Mouse (Mus musculus): ENCODE data around the gene Tpsb2.

Gene Tpsb2

DNA sequence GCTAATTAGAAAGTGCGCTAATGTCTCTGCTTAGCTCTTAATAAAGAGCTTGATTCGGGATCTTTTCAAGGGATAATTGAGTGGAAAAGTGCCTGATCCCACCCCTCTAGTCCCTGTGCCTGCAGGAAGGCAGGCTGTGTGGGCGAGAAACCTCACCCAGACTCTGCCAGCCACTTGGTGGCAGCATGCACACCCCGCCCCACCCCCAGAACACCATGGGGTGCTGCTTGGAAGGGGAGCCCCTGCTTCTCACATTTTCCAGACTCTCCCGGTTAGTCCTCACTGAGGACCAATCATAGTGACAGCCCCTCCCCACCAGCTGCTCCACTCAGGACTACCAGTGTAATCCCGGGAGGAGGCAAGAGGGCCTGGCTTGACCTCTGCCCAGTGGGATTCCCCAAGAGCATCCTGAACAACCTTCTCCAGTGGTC, 39.9 kb downstream of the Tpsb2 start:
- DNase-seq (ENCODE audit: low read depth, low spot score) = no peak

DNA sequence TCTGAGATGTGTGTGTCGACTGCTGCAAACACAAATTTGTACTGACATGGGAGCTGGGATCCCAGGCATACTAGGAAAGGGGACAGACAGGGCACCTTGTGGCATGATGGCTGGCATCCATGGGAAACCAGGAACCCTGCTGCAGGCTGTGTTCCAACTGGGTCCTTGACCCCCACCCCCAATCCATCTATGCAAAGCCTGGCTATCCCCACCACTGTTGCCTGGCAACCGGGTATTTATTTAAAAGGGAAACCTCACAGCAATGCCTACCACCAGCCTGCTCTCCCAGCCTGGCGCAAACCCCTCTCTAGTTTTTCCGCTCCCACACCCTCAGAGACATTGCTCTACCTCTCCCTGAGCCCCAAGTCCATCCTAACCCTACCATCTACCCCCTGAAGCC, 41.2 kb downstream of the Tpsb2 start:
- DNase-seq (ENCODE audit: low read depth, low spot score) = no peak

DNA sequence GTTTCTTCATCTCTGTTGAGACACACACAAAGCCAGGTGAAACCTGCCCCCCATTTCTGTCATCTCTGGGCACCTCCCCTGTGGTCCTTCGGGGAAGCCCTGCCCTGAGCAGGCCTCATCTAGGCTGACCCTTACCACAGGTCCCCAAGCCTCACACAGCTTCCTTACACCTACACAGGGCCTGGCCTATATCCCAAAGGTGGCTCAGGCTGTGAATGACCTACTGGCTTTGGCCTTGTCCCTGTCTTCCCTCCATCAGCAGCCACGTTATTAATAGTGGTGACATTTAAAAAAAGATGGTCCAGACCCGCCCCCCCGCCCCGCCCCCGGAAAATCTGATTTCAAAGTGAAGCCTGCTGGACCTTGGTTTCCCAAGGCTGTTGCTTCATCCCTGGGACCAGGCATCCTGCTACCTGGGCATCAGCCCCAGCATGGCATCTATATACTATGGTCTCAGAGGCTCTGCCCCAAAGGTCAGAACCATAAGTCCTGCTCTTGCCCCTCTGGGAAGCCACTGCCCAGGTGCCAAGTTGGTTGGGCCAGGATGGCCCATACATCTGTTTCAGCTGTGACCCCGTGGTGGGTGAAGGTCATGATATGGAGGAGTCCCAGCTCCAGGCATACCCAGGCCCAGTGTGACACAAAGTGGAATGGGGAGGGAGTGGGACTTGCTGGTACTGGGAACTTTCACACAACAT, 42.3 kb downstream of the Tpsb2 start:
- no peak for DNase-seq (ENCODE audit: low read depth, low spot score)

DNA sequence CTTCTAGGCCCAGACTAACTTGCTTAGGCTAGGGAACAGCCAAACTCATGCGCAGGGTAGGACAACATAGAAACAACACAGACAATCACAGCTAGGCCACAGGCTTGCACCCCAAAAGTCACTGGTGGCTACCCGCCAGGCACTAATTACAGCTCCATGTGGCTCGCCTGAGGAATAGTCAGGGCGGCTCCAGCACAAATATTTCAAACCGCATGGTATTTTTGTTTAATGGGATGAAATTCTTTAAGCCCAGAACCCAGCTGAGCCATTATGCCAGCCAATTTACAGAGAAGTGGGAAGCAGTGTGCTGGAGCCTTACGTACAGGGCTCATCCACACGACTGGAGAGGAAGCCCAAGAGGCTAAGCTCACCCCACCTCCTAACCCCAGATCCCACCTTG, 43.5 kb downstream of the Tpsb2 start:
- no peak for DNase-seq (ENCODE audit: low read depth, low spot score)

DNA sequence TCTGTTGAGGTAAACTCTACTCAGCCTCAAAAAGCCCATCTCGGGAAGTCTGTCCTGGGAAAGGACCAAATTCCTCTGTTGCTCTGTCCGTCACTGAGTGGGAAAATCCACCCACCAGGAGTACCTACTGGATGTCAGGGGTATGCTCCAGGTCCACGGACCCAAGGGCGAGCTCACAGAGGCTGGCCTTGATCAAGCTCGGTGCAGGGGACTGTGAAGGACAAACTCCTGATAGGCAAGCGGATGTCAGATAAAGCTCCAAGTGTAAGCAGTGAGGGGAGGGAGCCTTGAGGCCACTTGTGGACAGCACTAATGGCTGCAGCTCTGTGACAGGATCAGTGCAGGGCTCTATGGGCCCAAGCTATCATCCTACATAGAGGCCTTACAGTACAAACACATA, 44.1 kb downstream of the Tpsb2 start:
- no peak for DNase-seq (ENCODE audit: low read depth, low spot score)

DNA sequence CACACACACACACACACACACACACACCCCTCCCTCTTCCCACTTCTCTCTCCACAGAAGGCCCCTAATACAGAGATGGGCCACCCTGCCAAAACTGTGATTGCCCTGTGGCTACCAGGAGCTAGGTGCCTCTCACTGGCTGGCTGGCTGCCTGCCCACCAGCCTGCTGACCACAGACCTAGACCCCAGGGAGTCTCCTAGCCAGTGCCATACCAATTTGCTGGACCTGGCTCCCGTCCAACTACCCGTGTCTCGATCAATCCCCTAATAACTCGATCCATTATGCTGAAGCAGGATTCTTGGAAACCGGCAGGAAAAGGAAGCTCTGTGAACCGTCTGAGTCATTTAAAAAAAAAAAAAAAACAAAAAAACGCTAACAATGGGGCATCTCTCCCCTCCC, 44.7 kb downstream of the Tpsb2 start:
- no peak for DNase-seq (ENCODE audit: low read depth, low spot score)

DNA sequence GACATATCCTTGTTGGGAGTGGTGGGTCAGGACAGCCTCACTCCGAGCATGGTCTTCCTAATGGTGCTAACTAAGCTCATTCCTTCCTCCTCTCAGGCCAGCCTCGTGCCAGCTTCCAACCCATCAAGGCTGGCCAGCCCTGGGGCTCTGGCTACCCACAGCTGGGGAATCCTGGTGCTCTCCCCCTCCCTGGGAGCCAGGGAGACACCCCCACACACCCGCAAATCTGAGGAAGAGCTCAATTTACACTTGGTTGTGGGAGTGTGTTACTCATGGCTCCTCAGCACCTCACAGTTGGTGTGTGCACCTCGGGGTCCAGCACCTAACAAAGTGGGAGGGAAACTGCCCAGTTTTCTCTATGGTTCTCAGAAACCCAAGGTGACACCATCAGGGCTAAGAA, 45.1 kb downstream of the Tpsb2 start:
- no peak for DNase-seq (ENCODE audit: low read depth, low spot score)

DNA sequence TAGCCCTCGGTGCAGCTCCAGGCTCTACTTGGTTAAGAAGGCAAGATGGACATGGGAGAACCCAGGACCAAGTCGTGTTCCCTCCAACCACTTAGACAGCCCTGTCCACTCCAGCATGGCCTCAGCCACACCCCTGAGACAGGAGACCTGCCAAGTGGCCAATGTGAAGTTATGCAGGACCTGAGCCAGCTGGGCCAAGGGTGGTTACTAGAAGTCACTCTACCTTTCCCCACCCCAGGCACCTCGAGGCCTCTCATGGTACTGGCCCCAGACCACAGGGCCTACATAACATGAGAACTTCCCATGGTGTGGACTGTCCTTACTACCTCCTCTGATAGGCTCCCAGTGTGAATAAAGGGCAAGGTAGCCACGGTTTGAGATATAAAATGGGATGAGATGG, 48.1 kb downstream of the Tpsb2 start:
- DNase-seq (ENCODE audit: low read depth, low spot score) = no peak

DNA sequence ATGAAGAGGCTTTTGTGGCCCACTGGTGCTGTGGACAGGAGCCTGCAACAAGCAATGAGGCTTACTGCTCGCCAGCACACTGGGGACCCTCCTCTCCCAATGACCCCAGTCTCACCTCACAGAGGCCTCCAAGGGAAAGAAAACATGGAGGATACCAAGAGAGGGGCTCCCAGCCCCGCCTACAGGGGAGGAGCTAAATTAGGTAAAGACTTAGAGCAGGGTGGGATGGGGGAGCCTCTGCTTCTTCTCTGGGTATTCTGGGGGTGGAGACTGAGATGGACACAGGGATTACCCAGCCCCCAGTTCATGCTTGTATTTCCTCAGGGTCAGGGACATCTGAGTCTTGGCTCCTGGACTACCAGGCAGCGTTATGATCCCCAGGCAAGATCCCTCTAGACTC, 48.8 kb downstream of the Tpsb2 start:
- no peak for DNase-seq (ENCODE audit: low read depth, low spot score)

DNA sequence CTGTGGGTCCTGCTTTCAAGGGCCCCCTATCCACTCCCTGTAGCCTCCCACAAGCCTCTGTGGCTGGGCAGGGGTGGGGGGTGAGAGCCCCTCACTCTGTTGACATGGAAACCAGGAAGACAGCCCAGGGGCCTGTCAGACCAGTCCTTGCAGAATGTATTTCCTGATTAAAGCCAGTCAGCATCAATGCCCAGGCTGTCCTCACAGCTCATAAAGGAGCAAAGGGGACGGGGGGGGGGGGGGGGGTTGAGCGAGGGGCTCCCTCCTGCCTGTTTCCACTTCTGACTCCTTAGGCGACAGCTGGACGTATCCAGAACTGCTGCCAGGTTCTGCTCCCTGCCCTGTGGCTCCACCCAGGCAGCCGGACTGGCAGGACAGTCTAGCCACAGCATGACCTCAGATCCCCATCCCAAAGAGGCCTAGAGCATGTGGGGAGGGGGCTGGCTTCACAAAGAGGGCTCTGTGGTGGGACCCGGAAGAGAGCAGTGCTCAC, 49.4 kb downstream of the Tpsb2 start:
- DNase-seq (ENCODE audit: low read depth, low spot score) = no peak

DNA sequence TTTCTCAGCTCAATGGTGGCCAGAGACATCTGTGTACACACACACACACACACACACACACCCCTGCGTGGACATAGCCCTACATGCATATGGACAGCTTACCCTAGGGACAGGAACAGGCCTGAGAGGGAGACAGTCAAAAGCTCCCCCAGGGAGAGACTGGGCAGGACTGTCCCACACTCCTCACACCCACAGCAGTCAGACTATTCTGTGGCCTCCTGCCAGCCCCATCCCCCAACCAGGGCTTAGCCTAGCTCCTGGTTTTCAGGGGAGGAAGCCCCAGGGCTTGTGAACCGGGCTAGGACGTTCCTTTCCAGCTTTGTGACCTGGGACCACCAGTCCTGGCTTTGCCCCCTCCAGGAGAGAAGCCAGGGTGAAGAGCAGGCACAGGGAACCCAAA, 50.1 kb downstream of the Tpsb2 start:
- DNase-seq (ENCODE audit: low read depth, low spot score) = no peak

DNA sequence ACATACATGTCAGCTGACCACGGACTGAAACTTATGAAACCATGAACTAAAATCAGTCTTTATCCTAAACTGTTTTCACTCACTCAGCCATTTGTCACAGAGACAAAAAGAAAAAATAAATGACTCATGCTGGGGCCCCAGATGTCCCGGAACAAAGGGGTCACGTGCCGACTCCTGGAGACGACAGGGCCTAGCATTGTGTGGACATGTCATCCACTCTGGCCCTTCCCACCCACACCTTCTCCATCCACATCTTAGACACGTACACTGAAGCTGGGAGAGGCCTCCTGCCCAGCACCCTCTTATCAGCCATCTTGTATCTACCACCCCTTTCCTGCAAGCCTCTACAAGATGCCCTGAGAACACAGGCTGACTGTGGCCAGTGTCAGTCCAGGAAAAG, 51.9 kb downstream of the Tpsb2 start:
- DNase-seq (ENCODE audit: low read depth, low spot score) = no peak

All from WW6 (cell line).